Mouse (Mus musculus) lung, postnatal 0 days (tissue): ENCODE measurements around the gene Spp1.

Experiments
- CTCF ChIP-seq: IDR thresholded peaks from 2 replicates; pipeline ENCODE4 v1.5.1; 2016; ENCODE audit warnings: antibody characterized with exemption, mild to moderate bottlenecking
- EP300 ChIP-seq: IDR thresholded peaks from 2 replicates; pipeline ENCODE4 v1.6.1; 2016; ENCODE audit warnings: antibody characterized with exemption, mild to moderate bottlenecking, control low read depth

- TF ChIP-seq CTCF (no peak), EP300 (no peak)
Measured at GRCm38 (mm10) chr5:104390962-104391361, 44.0 kb upstream of the Spp1 start.
